Mouse (Mus musculus) MEL-GATA-1-ER (cell line): ENCODE results near the gene Psmb9.

Experiments used
- DNase-seq: peaks from one replicate; pipeline ENCODE4 v3.0.0-alpha.2; 2012; ENCODE audit warnings: low read depth; ENCODE audit errors: extremely low read depth

Psmb9 gene

DNA sequence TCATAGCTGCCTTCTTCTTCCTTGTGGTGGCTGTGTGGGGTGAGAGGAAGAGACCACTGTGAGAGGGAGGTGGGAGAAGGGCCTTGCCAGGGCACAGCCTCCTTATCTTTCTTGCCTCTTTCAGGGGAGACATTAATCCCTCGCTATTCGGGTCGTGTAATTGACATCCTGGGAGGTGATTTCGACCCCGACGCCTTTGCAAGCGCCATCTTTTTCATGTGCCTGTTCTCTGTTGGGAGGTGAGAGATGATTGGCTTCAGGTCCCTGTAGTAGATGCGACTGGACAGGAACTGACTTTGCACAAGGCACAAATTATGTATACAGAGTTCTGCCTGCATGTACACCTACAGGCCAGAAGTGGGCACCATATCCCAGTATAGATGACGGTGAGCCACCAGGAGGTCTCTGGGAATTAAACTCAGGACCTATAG lies 18.2 kb upstream of the Psmb9 start:
- DNase-seq: peak; percentile 84

GRCm38 (mm10) chr17:34205021-34205745 lies 17.6 kb upstream of the Psmb9 start:
- DNase-seq: no peak

DNA sequence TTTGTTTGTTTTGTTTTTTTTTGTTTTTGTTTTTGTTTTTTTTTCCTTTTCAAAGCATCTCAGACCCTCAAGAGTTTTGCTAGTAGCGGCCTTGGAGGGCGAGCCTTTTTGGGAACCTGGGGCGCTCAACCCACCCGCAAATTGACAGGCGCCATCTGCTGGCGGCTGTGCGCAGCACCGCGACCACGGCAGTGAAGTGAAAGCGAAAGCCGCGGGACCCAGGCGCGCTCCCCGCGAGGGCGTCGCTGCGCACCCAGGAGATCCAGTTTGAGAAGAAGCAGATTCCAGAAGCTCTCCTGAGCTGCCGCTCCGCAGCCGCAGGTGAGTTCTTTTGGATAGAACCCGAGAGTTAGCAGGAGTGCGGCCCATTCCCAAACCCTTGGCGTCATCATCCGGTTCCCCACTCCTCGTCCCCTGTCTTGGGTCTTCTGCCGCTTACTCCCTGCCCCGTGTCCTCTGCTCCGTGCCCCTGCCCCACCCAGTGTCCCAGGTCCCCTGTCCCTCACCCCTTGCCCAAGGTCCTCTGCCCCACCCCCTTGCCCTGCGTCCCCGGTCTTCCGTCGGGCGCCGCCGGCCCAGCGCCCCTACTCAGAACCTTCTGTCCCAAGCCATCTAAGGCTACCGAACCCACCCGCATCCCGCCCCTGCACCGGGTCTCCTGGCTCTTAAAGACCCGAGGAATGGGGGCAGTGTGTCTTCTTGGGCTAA lies 16.9 kb upstream of the Psmb9 start:
- no peak for DNase-seq

DNA sequence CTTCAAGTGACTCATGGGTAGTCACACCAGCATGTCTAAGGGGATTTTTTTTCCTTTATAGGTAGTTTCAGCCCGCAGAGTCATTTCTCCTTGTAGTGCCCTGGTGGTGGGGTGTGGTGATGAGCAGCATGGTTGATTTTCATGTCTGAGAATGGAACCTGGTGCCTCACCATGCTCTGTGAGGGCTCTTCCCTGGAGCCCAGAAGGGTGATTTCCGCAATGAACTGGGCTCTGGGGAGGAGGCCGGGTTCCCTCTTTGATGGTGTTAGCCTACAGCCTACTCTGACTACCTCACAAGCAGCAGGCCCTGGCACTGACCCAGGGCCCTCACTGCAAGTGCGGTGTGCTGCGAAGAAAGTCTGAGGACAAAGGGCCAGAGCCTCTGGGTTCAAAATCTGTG lies 15.9 kb upstream of the Psmb9 start, which contains the start of gene Tap2:
Gene Tap2 (plus strand): TSS at position 84 of the 400 bp plus-strand sequence.
- DNase-seq: no peak

DNA sequence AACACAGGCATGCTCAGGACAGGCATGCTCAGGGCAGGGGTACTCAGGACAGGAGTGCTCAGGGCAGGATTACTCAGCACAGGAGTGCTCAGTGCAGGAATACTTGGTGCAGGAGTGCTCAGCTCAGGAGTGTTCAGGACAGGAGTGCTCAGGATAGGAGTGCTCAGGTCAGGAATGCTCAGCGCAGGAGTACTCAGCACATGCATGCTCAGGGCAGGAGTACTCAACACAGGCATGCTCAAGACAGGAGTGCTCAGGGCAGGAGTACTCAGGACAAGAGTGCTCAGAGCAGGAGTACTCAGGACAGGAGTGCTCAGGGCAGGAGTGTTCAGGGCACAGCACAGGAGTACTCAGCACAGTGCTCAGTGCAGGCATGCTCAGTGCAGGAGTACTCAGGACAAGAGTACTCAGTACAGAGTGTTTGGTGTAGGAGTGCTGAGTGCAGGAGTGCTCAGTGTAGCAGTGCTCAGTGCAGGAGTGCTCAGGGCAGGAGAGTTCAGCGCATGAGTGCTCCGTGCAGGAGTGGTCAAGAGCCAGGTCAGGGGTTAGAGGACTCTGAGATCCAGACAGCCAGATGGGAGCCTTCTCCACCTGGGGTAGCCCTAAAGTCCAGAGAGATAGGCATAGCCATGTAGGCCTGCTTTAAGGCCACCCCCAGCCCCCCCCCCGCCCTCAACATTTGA lies 15.3 kb upstream of the Psmb9 start:
- DNase-seq: no peak

DNA sequence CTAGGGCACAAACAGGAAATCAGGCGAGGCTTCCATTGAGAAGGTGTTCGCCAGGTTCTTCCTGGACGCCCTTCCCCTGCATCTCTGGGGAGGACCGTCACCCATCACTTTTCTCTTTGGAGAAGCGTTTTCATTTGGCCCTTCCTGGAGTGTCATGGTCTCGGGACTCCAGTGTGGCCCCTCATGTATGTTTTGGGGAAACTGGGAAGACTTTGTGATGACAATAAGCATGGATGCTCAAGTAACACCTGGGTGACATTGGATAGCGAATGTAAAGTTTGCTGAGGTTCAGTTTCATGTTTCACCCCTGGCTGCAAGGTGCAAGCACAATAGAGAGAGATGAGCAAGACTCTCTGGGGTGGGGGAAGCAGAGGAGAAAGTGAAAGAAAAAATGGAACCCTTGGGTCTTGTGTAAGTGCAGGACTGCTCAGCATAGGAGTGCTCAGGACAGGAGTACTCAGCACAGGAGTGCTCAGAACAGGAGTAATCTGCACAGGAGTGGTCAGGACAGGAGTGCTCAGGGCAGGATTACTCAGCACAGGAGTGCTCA lies 14.0 kb upstream of the Psmb9 start:
- no peak for DNase-seq

- DNase-seq: no peak
Observed at GRCm38 (mm10) chr17:34200772-34201505, 13.4 kb upstream of the Psmb9 start.

GRCm38 (mm10) chr17:34200047-34200446 lies 12.5 kb upstream of the Psmb9 start:
- DNase-seq: no peak

DNA sequence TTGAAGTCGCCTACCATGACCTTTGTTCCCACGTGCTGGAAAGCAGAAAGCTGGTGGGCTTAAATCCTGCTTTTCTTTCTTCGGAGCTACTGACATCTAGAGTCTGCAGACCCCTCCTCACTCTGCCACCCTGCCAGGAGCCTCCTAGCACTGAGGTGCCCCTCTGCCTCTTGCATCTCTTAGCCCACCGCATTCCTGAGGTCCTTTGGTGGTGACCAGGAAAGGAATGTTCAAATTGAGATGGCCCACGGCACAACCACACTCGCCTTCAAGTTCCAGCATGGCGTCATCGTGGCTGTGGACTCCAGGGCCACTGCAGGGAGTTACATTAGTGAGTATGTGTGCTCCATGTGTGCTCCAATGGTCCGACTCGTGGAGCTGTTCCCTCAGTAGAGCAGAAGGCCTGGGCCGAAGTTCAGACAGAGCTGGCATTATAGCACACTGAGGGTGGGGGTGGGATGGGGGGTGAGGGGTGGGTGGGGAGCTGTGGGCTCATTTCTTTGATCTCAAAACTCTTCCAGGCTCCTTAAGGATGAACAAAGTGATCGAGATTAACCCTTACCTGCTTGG lies 11.6 kb upstream of the Psmb9 start:
- no peak for DNase-seq

GRCm38 (mm10) chr17:34198521-34198912 lies 11.0 kb upstream of the Psmb9 start:
- no peak for DNase-seq

DNA sequence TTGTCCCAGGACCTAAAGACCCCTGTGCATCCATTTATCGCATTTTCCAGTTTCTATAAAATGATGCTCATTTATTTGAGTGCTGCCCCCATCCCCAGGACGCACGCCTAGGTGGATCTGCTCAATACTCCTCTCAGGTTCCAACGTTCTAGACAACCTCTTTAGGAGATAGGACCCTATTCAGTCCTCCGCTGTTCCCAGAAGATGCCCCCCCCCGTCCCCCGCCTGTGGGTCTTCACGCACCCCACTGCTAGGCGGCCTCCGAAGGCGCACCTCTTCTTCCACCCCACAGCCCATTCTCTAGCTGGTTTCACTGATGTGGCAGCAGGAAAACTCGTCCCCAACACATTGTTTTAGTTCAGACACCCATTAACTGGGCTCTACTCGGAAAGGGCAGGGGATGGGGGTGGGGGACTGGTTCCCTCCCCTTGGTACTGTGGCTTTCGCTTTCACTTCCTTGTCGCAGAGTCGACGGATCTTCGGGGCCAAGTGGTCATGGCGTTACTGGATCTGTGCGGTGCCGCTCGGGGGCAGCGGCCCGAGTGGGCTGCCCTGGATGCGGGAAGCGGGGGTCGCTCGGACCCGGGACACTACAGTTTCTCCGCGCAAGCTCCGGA lies 10.4 kb upstream of the Psmb9 start:
- DNase-seq: no peak

DNA sequence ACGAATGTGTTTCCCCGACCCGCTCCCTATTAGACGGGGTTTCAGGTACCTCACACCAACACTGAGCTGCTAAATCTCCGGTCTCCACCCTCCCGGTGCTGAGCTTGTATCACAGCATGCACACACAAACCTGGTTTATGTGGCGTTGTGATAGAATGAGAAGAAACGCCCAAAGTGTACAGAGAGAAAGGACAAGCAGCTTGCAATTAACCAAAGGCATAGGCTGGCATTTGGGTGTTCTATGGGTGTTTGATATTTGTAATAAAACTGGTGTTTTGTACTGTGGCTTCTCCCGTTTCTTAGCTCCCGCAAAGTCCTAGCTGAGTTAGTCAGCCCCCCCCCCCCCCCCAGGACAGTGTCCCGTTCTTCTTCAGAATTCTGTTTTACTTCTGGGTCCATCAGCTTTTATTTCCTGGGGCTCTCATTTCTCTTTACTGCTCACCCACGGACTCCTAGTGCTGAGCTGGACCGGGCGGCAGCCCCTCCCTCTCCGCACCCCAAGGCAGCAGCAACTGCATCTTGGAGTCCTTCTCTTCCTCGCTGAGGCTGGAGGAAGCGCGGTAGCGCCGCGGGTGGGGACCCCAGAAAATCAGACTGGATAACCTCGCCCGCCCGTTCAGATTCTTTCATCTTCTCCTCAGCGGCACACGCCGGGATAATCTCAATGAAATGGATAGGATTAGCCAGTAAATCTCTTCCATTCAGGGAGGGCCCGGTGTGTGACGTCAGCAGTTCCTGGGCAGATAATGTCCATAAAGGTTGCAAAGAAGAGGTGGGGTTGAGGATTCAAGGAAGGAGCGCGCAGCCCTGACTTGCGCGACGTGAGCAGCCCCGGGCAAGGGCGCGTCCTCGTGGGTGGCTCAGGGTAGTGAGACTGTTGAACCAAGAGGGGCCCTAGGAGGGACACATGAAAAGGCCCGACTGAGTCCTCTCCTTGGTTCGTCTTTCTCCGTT lies 9.7 kb upstream of the Psmb9 start, which contains the start of gene Psmb8:
Gene Psmb8 (plus strand): TSS at position 781 of the 954 bp plus-strand sequence.
- DNase-seq: peak; percentile 94

DNA sequence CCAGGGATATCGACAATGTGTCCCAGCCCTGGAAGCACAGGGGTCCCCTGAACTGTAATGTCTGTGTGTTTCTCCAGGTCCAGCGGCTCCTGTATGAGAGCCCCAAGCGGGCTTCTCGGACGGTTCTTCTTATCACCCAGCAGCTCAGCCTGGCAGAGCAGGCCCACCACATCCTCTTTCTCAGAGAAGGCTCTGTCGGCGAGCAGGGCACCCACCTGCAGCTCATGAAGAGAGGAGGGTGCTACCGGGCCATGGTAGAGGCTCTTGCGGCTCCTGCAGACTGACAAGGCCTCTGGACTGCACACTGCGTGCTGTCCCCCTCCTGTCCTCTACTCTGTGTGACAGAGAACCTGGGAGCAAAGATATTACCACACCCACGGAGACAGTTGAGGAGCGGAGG lies 8.9 kb upstream of the Psmb9 start:
- DNase-seq: peak; percentile 83

DNA sequence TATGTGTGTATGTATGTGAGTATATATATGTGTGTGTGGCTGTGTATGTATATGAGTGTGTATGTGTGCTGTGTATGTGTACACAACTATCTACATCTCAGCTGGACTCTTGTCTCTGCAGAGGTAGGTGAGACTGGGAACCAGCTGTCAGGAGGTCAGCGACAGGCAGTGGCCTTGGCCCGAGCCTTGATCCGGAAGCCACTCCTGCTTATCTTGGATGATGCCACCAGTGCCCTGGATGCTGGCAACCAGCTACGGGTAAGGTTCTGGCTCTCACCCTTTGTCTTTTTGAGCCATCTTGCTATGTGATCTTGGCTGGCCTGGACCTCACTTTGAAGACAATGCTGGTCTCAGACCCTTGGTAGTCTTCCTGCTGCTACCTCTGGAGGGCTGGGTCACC lies 7.2 kb upstream of the Psmb9 start:
- DNase-seq: no peak

GRCm38 (mm10) chr17:34193468-34193867 lies 5.9 kb upstream of the Psmb9 start:
- no peak for DNase-seq

DNA sequence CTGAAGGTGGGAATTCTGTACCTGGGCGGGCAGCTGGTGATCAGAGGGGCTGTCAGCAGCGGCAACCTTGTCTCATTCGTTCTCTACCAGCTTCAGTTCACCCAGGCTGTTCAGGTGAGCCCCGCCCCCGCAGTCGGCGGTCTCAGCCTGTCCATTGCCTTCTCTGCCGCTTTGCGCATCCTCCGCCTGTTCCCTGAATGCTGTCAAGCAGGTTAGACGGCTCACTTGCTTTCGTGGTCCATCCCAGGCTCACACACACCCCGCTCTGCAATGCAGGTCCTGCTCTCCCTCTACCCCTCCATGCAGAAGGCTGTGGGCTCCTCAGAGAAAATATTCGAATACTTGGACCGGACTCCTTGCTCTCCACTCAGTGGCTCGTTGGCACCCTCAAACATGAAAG lies 5.3 kb upstream of the Psmb9 start:
- DNase-seq: no peak

GRCm38 (mm10) chr17:34188986-34189385 lies 1.4 kb upstream of the Psmb9 start:
- no peak for DNase-seq

DNA sequence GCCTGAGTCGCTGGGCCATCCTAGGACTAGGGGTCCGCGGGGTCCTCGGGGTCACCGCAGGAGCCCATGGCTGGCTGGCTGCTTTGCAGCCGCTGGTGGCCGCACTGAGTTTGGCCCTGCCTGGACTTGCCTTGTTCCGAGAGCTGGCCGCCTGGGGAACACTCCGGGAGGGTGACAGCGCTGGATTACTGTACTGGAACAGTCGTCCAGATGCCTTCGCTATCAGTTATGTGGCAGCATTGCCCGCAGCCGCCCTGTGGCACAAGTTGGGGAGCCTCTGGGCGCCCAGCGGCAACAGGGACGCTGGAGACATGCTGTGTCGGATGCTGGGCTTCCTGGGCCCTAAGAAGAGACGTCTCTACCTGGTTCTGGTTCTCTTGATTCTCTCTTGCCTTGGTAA lies 446 bp upstream of the Psmb9 start:
- DNase-seq: no peak

DNA sequence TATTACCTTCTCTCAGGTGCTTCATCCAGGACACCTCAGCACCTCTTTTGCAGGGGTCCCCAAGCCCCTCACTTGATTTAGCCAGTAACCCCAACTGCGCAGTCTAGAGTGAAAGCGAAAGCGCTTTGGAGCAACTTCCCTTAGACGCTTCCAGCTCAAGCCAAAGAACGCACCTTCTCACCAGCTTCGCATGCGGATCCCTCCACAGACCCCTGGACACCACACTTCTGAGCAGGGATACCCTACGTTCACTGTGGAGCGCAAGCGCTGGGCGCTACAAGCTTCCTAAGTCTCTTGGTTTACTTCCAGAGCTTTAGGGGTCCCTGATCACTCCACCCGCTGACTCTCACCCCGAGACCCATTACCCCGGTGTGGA lies 691 bp downstream of the Psmb9 start:
- DNase-seq: no peak
